Mouse (Mus musculus) thymus, postnatal 4 days (tissue): ENCODE measurements around the gene Fen1.
"Not testable (repeated sequence)": the region's sequence is repeated elsewhere in the genome, so short reads cannot be mapped to it uniquely, and the experiment has no call there.

Experiments used
- DNase-seq: peaks from one replicate; pipeline ENCODE4 v3.0.0; 2021

Fen1 gene

GRCm38 (mm10) chr19:10176477-10176876 lies 27.5 kb downstream of the Fen1 start:
- DNase-seq = no peak

DNA sequence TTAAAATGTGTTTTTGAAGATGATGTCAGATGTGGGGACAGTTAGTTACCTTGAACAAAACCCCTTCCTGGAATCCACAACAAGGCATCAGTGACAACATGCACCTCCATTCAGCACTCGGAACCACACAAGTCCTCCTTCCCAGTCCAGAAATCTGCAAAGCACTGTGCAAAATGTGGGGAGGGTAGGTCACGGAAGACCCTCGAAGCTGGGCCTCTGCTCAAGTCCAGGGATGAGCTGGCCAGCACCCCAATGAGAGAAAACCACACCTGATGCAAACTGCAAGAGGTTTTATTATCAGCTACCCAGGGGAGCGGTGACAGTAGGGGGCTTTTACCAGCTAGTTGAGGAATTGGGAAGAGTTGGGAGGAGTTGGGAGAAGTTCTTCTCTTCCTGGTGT lies 29.0 kb downstream of the Fen1 start:
- no peak for DNase-seq

GRCm38 (mm10) chr19:10173844-10174539 lies 30.0 kb downstream of the Fen1 start:
- DNase-seq = no peak

DNA sequence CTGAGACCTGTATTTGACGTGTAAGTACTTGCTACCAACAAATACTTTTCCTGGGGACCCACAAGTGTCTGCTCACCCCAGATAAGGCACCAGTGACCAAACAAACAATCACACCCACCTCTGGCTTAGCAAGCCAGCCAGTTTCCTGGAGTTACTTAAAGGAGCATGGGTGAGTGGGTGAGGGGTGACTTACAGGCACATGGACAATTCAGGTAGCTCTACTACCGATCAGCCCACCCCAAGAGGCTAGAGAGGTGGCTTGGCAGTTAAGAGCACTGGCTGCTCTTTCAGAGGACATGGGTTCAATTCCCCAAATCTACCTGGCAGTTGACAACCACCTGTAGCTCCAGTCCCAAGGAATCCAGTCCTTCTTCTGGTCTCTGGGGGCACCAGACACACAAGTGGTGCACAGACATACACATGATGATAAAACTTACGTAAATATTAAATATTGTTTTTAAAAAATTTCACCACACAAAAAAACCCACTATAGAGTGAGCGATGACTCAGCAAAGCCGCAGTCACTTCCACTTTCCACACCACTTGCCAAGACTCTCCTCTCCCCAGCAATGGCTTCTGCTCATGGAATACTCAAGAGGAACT lies 30.8 kb downstream of the Fen1 start:
- DNase-seq = no peak

DNA sequence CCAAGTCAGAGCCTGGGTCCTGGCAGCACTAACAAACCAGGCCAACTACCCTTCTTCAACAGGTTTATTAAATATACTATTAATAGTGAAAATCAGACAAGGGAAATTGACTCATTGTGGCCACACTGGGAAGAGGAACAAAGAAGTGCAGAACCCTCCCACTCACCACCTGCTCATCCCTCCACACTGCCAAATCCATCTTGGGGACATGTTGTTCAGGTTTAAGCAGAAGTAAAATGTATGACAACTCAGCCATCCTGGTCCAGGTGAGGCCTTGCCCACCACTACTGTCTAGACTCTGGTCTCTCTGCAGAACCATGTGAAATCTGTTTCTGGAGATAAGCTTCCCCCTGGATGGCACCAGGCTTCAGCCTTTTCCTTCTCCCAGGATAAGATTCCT lies 32.1 kb downstream of the Fen1 start:
- no peak for DNase-seq

DNA sequence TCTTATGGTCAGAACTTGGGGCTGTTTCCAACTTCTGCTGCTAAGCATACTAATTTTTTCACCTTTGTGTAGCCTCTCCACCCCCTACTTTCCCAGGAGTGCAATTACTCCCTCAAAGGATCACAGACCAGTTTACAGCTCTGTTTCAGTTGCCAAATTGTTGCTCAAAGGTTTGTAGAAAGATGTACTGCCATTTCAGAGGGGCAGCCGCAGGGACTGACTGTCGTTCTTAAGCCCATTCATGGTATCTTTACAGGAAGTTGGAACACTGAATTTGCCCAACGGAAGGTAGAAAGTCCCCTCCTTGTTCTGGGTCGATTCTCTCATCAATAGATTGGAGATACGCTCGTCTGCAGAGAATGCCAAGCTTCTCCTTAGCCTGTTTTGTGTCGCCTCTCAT lies 32.6 kb downstream of the Fen1 start:
- DNase-seq = no peak

- no peak for DNase-seq
These were observed 33.5 kb downstream of the Fen1 start for GRCm38 (mm10) chr19:10170466-10170865.

DNA sequence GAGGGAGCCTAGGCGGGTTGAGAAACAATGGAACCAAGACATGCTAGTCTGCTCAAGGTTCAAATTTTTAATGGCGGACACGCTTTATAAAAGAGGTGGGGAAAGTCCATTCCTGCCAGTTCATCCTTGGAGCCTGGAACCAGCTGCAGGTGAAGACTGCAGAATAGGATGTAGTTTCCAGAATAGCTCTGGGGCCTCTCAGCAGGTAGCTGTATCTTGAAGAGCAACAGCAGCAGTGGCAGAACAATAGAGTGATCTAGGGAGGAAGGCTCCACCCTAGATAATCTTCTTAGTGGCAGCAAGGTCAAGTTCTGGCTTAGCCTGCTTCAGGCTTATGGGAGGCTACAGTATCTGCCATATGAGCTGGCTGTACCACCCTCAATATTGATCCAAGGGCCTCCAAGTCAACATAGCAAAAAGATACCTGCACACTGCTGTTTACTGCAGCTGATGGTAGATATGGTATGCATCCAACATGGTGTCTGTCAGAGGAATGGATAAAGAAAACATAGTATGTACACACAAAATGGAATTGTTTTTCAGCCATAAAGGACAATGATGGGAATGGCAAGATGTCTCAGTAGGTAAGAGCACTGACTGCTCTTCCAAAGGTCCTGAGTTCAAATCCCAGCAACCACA lies 34.2 kb downstream of the Fen1 start:
- DNase-seq = not testable (repeated sequence)

GRCm38 (mm10) chr19:10169179-10169578 lies 34.8 kb downstream of the Fen1 start:
- no peak for DNase-seq

GRCm38 (mm10) chr19:10168441-10168840 lies 35.5 kb downstream of the Fen1 start:
- DNase-seq = no peak

GRCm38 (mm10) chr19:10167951-10168350 lies 36.0 kb downstream of the Fen1 start:
- no peak for DNase-seq

GRCm38 (mm10) chr19:10167112-10167511 lies 36.9 kb downstream of the Fen1 start:
- DNase-seq = no peak

- not testable (repeated sequence) for DNase-seq
These were observed 38.0 kb downstream of the Fen1 start for GRCm38 (mm10) chr19:10165928-10166327.

DNA sequence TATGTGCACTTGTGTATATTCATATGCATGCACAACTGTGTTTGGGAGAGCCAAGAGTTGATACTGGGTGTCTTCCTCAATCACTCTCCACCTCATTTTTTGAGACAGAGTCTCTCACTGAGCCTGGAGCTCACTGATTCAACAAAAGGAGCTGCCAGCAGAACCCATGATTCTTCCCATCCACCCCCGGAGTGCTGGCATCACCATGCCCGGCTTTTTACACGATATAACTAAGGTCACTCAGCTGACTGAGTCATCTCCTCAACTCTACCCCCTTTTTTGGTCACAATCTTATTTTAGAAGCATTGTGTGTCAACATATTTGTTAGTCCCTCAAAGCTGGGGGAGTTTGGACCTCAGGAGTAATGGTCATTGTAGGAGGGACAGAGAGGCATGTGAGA lies 40.1 kb downstream of the Fen1 start:
- DNase-seq = no peak

DNA sequence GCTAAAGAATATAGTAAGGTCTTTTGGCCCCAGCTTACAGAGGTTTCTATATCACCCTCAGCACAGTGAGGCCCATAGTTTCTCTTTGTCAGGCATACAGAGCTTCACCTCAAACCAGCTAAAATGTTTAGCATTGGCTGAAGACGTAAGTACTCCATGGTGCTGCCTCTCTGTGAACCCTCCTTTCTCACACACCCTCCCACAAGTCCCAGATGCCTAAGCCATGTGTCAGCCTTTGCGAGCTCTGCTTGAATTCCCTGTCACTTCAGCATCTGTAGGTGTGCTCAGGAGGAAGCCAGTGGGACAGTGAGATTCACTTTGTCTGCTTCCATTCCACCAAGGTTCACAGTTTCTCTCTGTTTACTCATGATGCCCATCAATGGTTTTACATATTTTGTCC lies 46.2 kb downstream of the Fen1 start:
- no peak for DNase-seq

GRCm38 (mm10) chr19:10149189-10149588 lies 54.8 kb downstream of the Fen1 start:
- DNase-seq = no peak
